Mouse (Mus musculus) midbrain, postnatal 0 days (tissue): Measurements from ENCODE around the gene Itpr1. TPM values are rescaled to one million over a fixed set of nuclear protein-coding genes. Genes with fewer than 3 reads are reported as not detected.

Experiments used
- ATAC-seq: fragments of 200-750 bp; cut with Nextera tagmentation; 2 replicates; pipeline ENCODE4 v1.8.0; 2017; ENCODE audit warnings: moderate number of reproducible peaks, mild to moderate bottlenecking, moderate TSS enrichment, moderate library complexity; ENCODE audit not compliant: low FRiP score
- DNase-seq: peaks from one replicate; pipeline ENCODE4 v3.0.0-alpha.2; 2015; ENCODE audit warnings: low spot score
- H3K27ac ChIP-seq: fragments of 300-500 bp; sonication (generic); 2 replicates; pipeline ENCODE4 v1.5.1; 2014; ENCODE audit warnings: low read depth, mild to moderate bottlenecking, low read length, mixed read lengths
- H3K27me3 ChIP-seq: fragments of 300-500 bp; sonication (generic); 2 replicates; pipeline ENCODE4 v1.6.1; 2014; ENCODE audit warnings: low read length, control low read depth, mixed read lengths; ENCODE audit not compliant: insufficient read depth
- H3K36me3 ChIP-seq: fragments of 300-500 bp; sonication (generic); 2 replicates; pipeline ENCODE4 v1.6.1; 2014; ENCODE audit warnings: low read length, control low read depth, mixed read lengths; ENCODE audit not compliant: insufficient read depth
- H3K4me1 ChIP-seq: fragments of 300-500 bp; sonication (generic); 2 replicates; pipeline ENCODE4 v1.6.1; 2014; ENCODE audit warnings: mild to moderate bottlenecking, control low read depth, antibody characterized with exemption, low read length, mixed read lengths; ENCODE audit not compliant: insufficient read depth
- H3K4me2 ChIP-seq: fragments of 300-500 bp; sonication (generic); 2 replicates; pipeline ENCODE4 v1.6.1; 2014; ENCODE audit warnings: low read depth, mild to moderate bottlenecking, low read length, mixed read lengths; ENCODE audit not compliant: poor library complexity, severe bottlenecking
- H3K4me3 ChIP-seq: fragments of 300-500 bp; sonication (generic); 2 replicates; pipeline ENCODE4 v1.5.1; 2014; ENCODE audit warnings: low read depth, mild to moderate bottlenecking, low read length, moderate library complexity
- H3K9ac ChIP-seq: fragments of 300-500 bp; sonication (generic); replicated peaks from 2 replicates; pipeline ENCODE4 v1.6.1; 2014; ENCODE audit warnings: mild to moderate bottlenecking, low read length, moderate library complexity, mixed read lengths; ENCODE audit not compliant: poor library complexity, severe bottlenecking
- H3K9me3 ChIP-seq: fragments of 300-500 bp; sonication (generic); 2 replicates; pipeline ENCODE4 v1.6.1; 2016; ENCODE audit warnings: low read length, control low read depth
- CTCF ChIP-seq: IDR thresholded peaks from 2 replicates; pipeline ENCODE4 v1.5.1; 2016; ENCODE audit warnings: antibody characterized with exemption, mild to moderate bottlenecking
- WGBS: fragments of 180-500 bp; shearing (Covaris S2); extraction: QIAGEN DNeasy Blood & Tissue Kit; methylation state at CpG from one replicate; pipeline ENCODE4 v1.1.7; 2014; 5-methylcytosine and 5-hydroxymethylcytosine counted together
- polyA plus RNA-seq: library from polyadenylated mRNA; unstranded; fragments of >200 nt; fragmentation: Nextera tagmentation; extraction: Ambion mirVana; gene quantifications from 2 replicates; pipeline ENCODE4 v1.2.1, GENCODE M21; 2015
- total RNA-seq: library from RNA; depleted of rRNA; stranded (reverse); fragments of >200 nt; gene quantifications from 2 replicates; pipeline ENCODE4 v1.2.3, GENCODE M21; 2014

Gene Itpr1
- total and polyA plus RNA-seq, 2 experiments from 2014 or later: 3.3 to 23.2 TPM

DNA sequence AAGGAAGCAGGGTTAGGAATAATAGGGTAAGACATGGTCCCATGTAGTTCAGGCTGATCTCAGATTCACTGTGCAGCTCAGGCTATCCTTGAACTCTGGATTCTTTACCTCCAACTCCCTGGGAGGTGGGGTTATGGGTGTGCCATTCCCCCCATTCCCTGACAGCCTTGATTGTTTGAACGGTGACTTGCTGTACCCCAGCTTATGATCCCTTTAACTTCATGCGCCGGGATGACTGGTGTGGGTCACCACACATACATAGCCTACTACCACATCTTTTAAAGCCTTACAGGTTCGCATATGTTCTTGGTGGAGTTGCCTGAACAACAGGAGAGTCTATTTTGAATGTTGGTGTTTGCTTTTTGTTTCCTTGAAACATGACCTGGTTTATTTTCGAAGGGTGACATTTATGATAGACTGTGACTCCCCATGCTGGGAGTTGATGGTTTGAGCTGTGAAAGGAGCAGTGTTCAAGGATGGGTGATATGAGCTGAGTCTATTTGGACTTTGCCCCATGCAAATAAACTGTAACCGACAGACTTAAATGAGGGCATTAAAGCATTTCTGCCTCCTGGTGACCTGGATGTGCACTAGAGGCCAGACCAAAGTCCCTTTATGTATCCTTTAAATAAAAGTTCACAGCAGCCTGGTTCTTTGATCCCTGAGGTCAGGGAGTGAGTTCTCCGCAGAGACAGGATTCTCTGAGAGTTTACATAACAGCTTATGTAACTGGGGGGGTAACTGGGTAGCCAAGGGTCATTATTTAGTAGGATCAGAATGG is 273.5 kb downstream of the Itpr1 start:
- Histone ChIP-seq H3K9me3 (no peaks in the 10 kb centered on the region), H3K4me2 (no peak overlapping the region), H3K36me3 (no peaks in the 10 kb centered on the region), H3K27ac (no peak overlapping the region), H3K9ac (no peak overlapping the region), H3K4me3 (no peak overlapping the region), H3K27me3 (no peaks in the 10 kb centered on the region), H3K4me1 (no peaks in the 10 kb centered on the region)
- ATAC-seq: no peak
- no peak for DNase-seq
- TF ChIP-seq CTCF: no peak
- WGBS: 87% methylated on average over 7 of the region's 7 CpGs

DNA sequence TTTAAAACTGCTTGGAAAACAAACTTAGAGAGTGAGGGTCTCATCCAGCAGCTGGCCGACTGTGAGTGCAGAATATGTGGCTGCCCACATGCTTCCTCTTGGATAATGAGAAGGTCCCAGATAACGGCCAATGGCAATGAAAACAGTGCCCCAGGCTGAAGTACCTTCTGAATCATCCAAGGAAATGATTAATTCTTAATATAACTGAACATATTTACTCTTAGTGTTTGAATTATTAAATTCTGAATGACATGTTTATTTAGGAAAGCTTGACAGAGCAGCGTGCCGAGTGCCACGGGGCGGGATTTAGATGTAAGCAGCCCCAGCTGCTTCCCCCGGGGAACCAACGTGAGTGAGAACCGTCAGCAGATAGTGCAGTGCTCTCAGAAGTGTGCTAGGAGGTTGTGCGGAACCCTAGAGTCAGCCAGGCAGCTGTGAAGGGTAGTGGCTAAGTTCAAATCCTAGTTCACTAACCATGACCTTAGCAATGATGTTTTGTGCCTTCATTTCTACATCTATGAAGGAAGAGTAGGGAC is 274.5 kb downstream of the Itpr1 start:
- ATAC-seq (no peak), DNase-seq (no peak)
- Histone ChIP-seq H3K27ac (no peak overlapping the region), H3K4me3 (no peak overlapping the region), H3K36me3 (no peaks in the 10 kb centered on the region), H3K4me2 (no peak overlapping the region), H3K9me3 (no peaks in the 10 kb centered on the region), H3K9ac (no peak overlapping the region), H3K27me3 (no peaks in the 10 kb centered on the region), H3K4me1 (no peaks in the 10 kb centered on the region)
- WGBS: 57% methylated on average over 10 of the region's 10 CpGs
- TF ChIP-seq CTCF: no peak

DNA sequence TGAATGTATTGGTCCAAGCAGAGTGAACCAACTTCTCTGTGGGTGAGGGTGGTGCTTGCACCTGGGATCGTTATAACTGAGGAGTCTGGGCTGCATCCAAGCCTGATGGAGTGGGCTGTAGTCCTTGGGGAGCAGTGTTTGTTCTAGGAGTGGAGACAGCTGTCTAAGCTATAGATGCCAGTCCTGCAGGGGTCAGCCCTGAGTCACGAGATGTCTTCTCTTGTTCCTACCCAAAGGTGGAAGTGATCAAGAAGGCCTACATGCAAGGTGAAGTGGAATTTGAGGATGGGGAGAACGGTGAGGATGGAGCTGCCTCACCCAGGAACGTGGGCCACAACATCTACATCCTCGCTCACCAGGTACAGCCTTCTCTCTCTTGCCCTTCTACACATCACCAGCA is 275.4 kb downstream of the Itpr1 start:
- WGBS: 94% methylated on average over 5 of the region's 5 CpGs
- TF ChIP-seq CTCF: 0 out of 2 replicates have a peak, but pooled peaks have one; percentile 4

DNA sequence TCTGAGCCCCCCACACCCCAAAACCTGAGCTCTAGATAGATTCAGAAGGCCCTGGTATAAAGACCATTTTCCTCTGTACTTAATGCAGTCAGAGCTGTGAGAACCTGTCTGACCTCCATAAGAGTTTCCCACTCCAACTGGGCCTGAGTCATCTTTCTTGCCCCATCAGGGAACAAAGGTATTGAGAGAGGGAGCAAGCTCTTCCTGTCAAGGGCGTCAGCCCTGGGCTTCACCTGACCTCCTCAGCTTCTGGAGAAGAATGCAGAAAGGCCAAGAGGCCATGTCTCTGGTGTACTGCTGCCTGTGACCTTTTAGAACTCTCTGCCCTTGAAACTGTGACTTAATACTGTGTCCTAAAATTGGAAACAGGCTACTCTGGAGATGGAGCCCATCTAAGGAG is 279.1 kb downstream of the Itpr1 start:
- WGBS: 86% methylated on average over 1 of the region's 1 CpGs
- Histone ChIP-seq H3K27ac (no peak overlapping the region), H3K9me3 (no peaks in the 10 kb centered on the region), H3K27me3 (no peaks in the 10 kb centered on the region), H3K4me1 (no peaks in the 10 kb centered on the region), H3K9ac (no peak overlapping the region), H3K4me3 (no peak overlapping the region), H3K4me2 (no peak overlapping the region), H3K36me3 (no peaks in the 10 kb centered on the region)
- ATAC-seq (no peak), DNase-seq (no peak)
- no peak for TF ChIP-seq CTCF

More for the DNA sequence above, 275.4 kb downstream of the Itpr1 start:
- DNase-seq: no peak
- Histone ChIP-seq H3K4me2 (no peak overlapping the region), H3K4me3 (no peak overlapping the region), H3K4me1 (no peaks in the 10 kb centered on the region), H3K9ac (no peak overlapping the region), H3K27me3 (no peaks in the 10 kb centered on the region), H3K9me3 (no peaks in the 10 kb centered on the region), H3K27ac (no peak overlapping the region), H3K36me3 (no peaks in the 10 kb centered on the region)
- ATAC-seq: no peak

DNA sequence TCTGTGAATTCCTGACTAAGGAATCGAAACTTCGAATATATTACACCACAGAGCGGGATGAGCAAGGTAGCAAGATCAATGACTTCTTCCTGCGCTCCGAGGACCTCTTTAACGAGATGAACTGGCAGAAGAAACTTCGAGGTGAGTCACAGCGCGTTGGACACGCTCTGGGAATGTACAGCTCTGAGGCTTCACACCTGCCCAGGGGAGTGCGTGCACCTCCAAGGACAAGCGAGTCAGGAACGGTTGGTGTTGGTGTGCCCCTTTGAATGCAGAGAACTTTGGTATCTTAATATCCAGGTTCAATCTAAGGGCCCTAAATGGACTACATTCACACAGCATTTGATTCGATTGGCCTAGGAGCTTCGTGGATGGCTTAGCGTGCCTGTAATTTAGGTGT is 280.9 kb downstream of the Itpr1 start:
- H3K4me2 ChIP-seq: no peak overlapping the region
- 83% methylated on average over 16 of the region's 16 CpGs for WGBS
- H3K36me3 ChIP-seq: no peaks in the 10 kb centered on the region
- H3K4me1 ChIP-seq: no peaks in the 10 kb centered on the region
- no peak overlapping the region for H3K9ac ChIP-seq
- H3K27me3 ChIP-seq: no peaks in the 10 kb centered on the region
- ATAC-seq (no peak), DNase-seq (no peak)
- H3K4me3 ChIP-seq: no peak overlapping the region
- no peak overlapping the region for H3K27ac ChIP-seq
- TF ChIP-seq CTCF: no peak
- H3K9me3 ChIP-seq: no peaks in the 10 kb centered on the region

DNA sequence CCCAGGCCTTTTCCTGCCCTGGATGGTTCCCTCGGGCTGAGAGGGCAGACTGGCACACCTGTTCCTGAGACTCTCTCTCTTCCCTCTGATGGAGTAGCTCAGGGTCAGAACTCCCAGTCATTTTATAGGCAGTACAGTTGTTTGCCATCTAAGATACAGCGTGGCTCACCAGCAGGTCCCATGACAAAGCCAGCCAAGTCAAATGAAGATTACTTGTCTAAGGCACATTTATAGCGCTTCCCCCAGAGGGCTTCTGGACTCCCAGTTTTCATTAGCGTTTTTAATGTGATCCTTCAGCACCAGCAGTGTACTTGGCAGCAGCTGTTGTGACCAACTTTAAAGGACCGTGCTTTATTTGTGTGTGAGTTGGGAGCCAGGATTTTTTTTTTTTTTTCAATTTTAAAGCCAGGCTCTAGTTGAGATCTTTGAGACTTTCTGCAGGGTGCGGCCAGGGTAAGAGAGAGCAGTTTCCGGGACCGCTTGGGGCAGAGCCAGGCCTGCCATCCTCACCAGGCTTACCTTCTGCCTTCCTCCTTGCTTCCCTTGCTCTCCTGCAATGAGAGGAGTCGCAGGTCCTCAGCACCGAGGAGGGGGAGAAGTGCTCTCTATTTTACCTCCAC is 281.4 kb downstream of the Itpr1 start:
- no peaks in the 10 kb centered on the region for H3K4me1 ChIP-seq
- H3K36me3 ChIP-seq: no peaks in the 10 kb centered on the region
- H3K27me3 ChIP-seq: no peaks in the 10 kb centered on the region
- H3K27ac ChIP-seq: no peak overlapping the region
- TF ChIP-seq CTCF: no peak
- no peak overlapping the region for H3K4me3 ChIP-seq
- peak; percentile 65 for DNase-seq
- no peak overlapping the region for H3K9ac ChIP-seq
- ATAC-seq: no peak
- H3K9me3 ChIP-seq: no peaks in the 10 kb centered on the region
- no peak overlapping the region for H3K4me2 ChIP-seq
- WGBS: 67% methylated on average over 10 of the region's 10 CpGs
